In genomic region chr1:36095423-36096272, GRCm38 (mm10) we compare ENCODE assay signal across 8 mouse cellular contexts. TPM values are rescaled to one million over a fixed set of nuclear protein-coding genes. Genes with fewer than 3 reads are reported as not detected.
A peak's percentile ranks its signal among the peaks of the same experiment; 100 is the strongest.
DNase-seq lines count a peak whose midpoint lies in the region; ATAC-seq lines count a peak whose summit lies in the region.

No protein-coding gene starts in this region.

- no peak overlapping the region for H3K4me2 ChIP-seq in hindbrain, embryonic 16.5 days (ENCODE audit: low read length)

- no peak overlapping the region for H3K4me3 ChIP-seq in hindbrain, embryonic 16.5 days (ENCODE audit: low read length)
- H3K4me3 ChIP-seq in hindbrain, embryonic 10.5 days = no peak overlapping the region

- H3K9me3 ChIP-seq in hindbrain, embryonic 16.5 days (ENCODE audit: control insufficient read depth, low read length) = no peaks in the 10 kb centered on the region
- no peaks in the 10 kb centered on the region for H3K9me3 ChIP-seq in hindbrain, embryonic 10.5 days

- no peaks in the 10 kb centered on the region for H3K27me3 ChIP-seq in hindbrain, embryonic 16.5 days (replicated peaks; ENCODE audit: control insufficient read depth, insufficient read depth, low read length)
- H3K27me3 ChIP-seq in hindbrain, embryonic 10.5 days (ENCODE audit: insufficient read depth, poor library complexity, severe bottlenecking) = no peaks in the 10 kb centered on the region

- H3K4me1 ChIP-seq in hindbrain, embryonic 16.5 days (ENCODE audit: control insufficient read depth, insufficient read depth, low read depth, low read length) = peaks cover 2% of the 10 kb centered on the region; the same call in 1 of the 2 replicates
- H3K4me1 ChIP-seq in hindbrain, embryonic 10.5 days (replicated peaks) = peaks cover 2% of the 10 kb centered on the region

- ATAC-seq in hindbrain, embryonic 16.5 days = peak; percentile 44

- 0 out of 2 replicates have a peak, but pooled peaks cover 2% of the 10 kb centered on the region for H3K36me3 ChIP-seq in hindbrain, embryonic 16.5 days (ENCODE audit: control insufficient read depth, insufficient read depth, low read length)
- H3K36me3 ChIP-seq in hindbrain, embryonic 10.5 days = peaks cover 90% of the 10 kb centered on the region

- intact Hi-C loops in left cerebral cortex, postnatal 25 days (cut with DNase I) = no loop called here

- WGBS in hindbrain, embryonic 16.5 days = 75% methylated on average over 12 of the region's 12 CpGs
- 86% methylated on average over 12 of the region's 12 CpGs for WGBS in hindbrain, embryonic 10.5 days

- no peak for DNase-seq in hindbrain, embryonic 10.5 days (ENCODE audit: low spot score)
- peak; percentile 68 for DNase-seq in c-Kit-positive CD71-positive TER-119-negative erythroid progenitor cells, embryonic 14.5 days (ENCODE audit: low read depth)
- DNase-seq in heart, postnatal 4 days = peak; percentile 81
- DNase-seq in left cerebral cortex, postnatal 25 days (ENCODE audit: low spot score in 2 of 2) = peak; percentile 84 to 99
- peak; percentile 72 for DNase-seq in ovary, postnatal 14 days (ENCODE audit: low spot score)
- no peak for DNase-seq in retina, postnatal 1 day
- DNase-seq in B cell, adult 2 months = no peak

- no peak overlapping the region for H3K9ac ChIP-seq in hindbrain, embryonic 16.5 days (ENCODE audit: low read depth, low read length)

- H3K27ac ChIP-seq in hindbrain, embryonic 16.5 days (ENCODE audit: low read depth, low read length) = no peak overlapping the region
- no peak overlapping the region for H3K27ac ChIP-seq in hindbrain, embryonic 10.5 days

RNA-seq across cellular contexts. Expression of gene Hs6st1, which starts 27.4 kb away (rescaled TPM):
- 9.5 and 11.7 TPM in 2 replicates for polyA plus RNA-seq in hindbrain, embryonic 16.5 days (2015; fragmentation: Nextera tagmentation; extraction: Ambion mirVana)
- 5.2 and 6.2 TPM in 2 replicates for polyA plus RNA-seq in hindbrain, embryonic 10.5 days (2016; fragmentation: Nextera tagmentation; extraction: Ambion mirVana)
- total RNA-seq in heart, postnatal 4 days (2021) = 10 to 100 TPM; 30.0 to 33.3 TPM
- total RNA-seq in left cerebral cortex, postnatal 25 days (2021) = 10 to 100 TPM; 57.7 to 57.9 TPM

Comparison
In these comparisons a context has a peak if more than half of its experiments do, and no peak if none do; other contexts are left out.
1. DNase-seq: peak in c-Kit-positive CD71-positive TER-119-negative erythroid progenitor cells, embryonic 14.5 days (single experiment), heart, postnatal 4 days (single experiment), left cerebral cortex, postnatal 25 days (2 of 2) and ovary, postnatal 14 days (single experiment); none in hindbrain, embryonic 10.5 days (single experiment), retina, postnatal 1 day (single experiment) and B cell, adult 2 months (0 of 2).